ENCODE assay signal across 11 mouse cellular contexts in genomic region chr1:79626140-79626539, GRCm38 (mm10). TPM values are rescaled to one million over a fixed set of nuclear protein-coding genes. Genes with fewer than 3 reads are reported as not detected.
A peak's percentile ranks its signal among the peaks of the same experiment; 100 is the strongest.
DNase-seq lines count a peak whose midpoint lies in the region; ATAC-seq and TF ChIP-seq lines count a peak whose summit lies in the region.
"Had no signal": no experiment of that assay in that cellular context is flagged by ENCODE, and none has a peak within 500 bp of the region (broad histone marks: within the 10 kb centered on the region; RNA-seq: fewer than 3 reads in every experiment).

No protein-coding gene starts in this region.

- 61% methylated on average over 4 of the region's 4 CpGs for WGBS in kidney, embryonic 14.5 days
- WGBS in lung, adult 2 months = 53% methylated on average over 4 of the region's 4 CpGs

- H3K9ac ChIP-seq in kidney, embryonic 14.5 days (ENCODE audit: low read depth, low read length) = no peak overlapping the region
- H3K9ac ChIP-seq in ES-Bruce4 (ENCODE audit: low read depth, poor library complexity, severe bottlenecking) = no peak overlapping the region
- H3K9ac ChIP-seq: limb, embryonic 13.5 days had no signal

- TF ChIP-seq EP300 in ES-Bruce4 (IDR thresholded peaks at IDR 0.05; ENCODE audit: insufficient read depth, low read depth, low read length) = no peak

- peak; percentile 28 for DNase-seq in kidney, adult 18-20 months
- DNase-seq in adrenal gland, postnatal 36 days = peak; percentile 7 to 33
- no peak for DNase-seq in lung, adult 2 months
- DNase-seq in gastrocnemius, adult 8-10 months (ENCODE audit: low spot score in 2 of 2) = no peak

- no peak overlapping the region for H3K4me2 ChIP-seq in kidney, embryonic 14.5 days (replicated peaks; ENCODE audit: low read depth, low read length)
- H3K4me2 ChIP-seq: limb, embryonic 13.5 days had no signal

- TF ChIP-seq CTCF in ES-Bruce4 (IDR thresholded peaks at IDR 0.05; ENCODE audit: low read depth, low read length) = peak; percentile 61
- peak; percentile 47; the same call in 1 of the 2 replicates for TF ChIP-seq CTCF in lung, adult 2 months (IDR thresholded peaks at IDR 0.05; ENCODE audit: insufficient read depth, low read length)

- ATAC-seq in kidney, embryonic 14.5 days (ENCODE audit: low FRiP score, low TSS enrichment) = no peak
- no peak for ATAC-seq in granulocyte monocyte progenitor cell, adult 5-6 weeks (replicated peaks; ENCODE audit: poor library complexity, severe bottlenecking)
- no peak for ATAC-seq in erythroid progenitor cell, adult 5-6 weeks (replicated peaks; ENCODE audit: low FRiP score, poor library complexity, severe bottlenecking)
- ATAC-seq: activated CD4-positive, CD25-positive, alpha-beta regulatory T cell, adult 4 months had no signal

- H3K4me3 ChIP-seq in kidney, embryonic 14.5 days (ENCODE audit: low read length) = no peak overlapping the region
- H3K4me3 ChIP-seq in ES-Bruce4 (ENCODE audit: low read depth, low read length) = no peak overlapping the region
- H3K4me3 ChIP-seq in lung, adult 2 months (replicated peaks; ENCODE audit: extremely low read depth, low read depth, low read length) = no peak overlapping the region
- H3K4me3 ChIP-seq: limb, embryonic 13.5 days; myocyte had no signal

- no peaks in the 10 kb centered on the region for H3K9me3 ChIP-seq in kidney, embryonic 14.5 days (ENCODE audit: control insufficient read depth, low read length)
- H3K9me3 ChIP-seq in ES-Bruce4 (replicated peaks; ENCODE audit: control insufficient read depth, insufficient read depth, low read length, poor library complexity, severe bottlenecking) = no peaks in the 10 kb centered on the region
- H3K9me3 ChIP-seq: limb, embryonic 13.5 days had no signal

- H3K27me3 ChIP-seq in kidney, embryonic 14.5 days (ENCODE audit: control insufficient read depth, insufficient read depth, low read length) = no peaks in the 10 kb centered on the region
- H3K27me3 ChIP-seq in ES-Bruce4 (ENCODE audit: control insufficient read depth, insufficient read depth, low read length, poor library complexity, severe bottlenecking) = no peaks in the 10 kb centered on the region
- H3K27me3 ChIP-seq: limb, embryonic 13.5 days had no signal

- no peak overlapping the region for H3K27ac ChIP-seq in kidney, embryonic 14.5 days (ENCODE audit: low read depth, low read length)
- H3K27ac ChIP-seq in ES-Bruce4 (ENCODE audit: insufficient read depth, low read length) = no peak overlapping the region
- H3K27ac ChIP-seq: limb, embryonic 13.5 days had no signal

- H3K36me3 ChIP-seq in kidney, embryonic 14.5 days (ENCODE audit: control insufficient read depth, insufficient read depth, low read length) = 0 out of 2 replicates have a peak, but pooled peaks cover 2% of the 10 kb centered on the region
- H3K36me3 ChIP-seq in ES-Bruce4 (ENCODE audit: control insufficient read depth, insufficient read depth, low read length, poor library complexity, severe bottlenecking) = no peaks in the 10 kb centered on the region; the same call in 1 of the 2 replicates

- TF ChIP-seq POLR2A in ES-Bruce4 (IDR thresholded peaks at IDR 0.05; ENCODE audit: insufficient read depth, low read length) = no peak
- no peak for TF ChIP-seq POLR2A in lung, adult 2 months (IDR thresholded peaks at IDR 0.05; ENCODE audit: borderline replicate concordance, extremely low read depth, low read depth, low read length)

- no peaks in the 10 kb centered on the region for H3K4me1 ChIP-seq in kidney, embryonic 14.5 days (ENCODE audit: control insufficient read depth, insufficient read depth, low read length)
- H3K4me1 ChIP-seq in ES-Bruce4 (ENCODE audit: control insufficient read depth, insufficient read depth, low read length) = no peaks in the 10 kb centered on the region
- H3K4me1 ChIP-seq in lung, adult 2 months (ENCODE audit: control insufficient read depth, insufficient read depth, low read length) = no peaks in the 10 kb centered on the region
- H3K4me1 ChIP-seq: limb, embryonic 13.5 days had no signal

RNA-seq across cellular contexts. Expression of gene Ap1s3, which starts 45.6 kb away (rescaled TPM):
- polyA plus RNA-seq in kidney, embryonic 14.5 days (2014; fragmentation: Nextera tagmentation; extraction: Ambion mirVana) = 0.92 and 2.0 TPM in 2 replicates
- polyA plus RNA-seq in ES-Bruce4 (2011; ENCODE audit: insufficient read depth, insufficient read length, low read depth, missing spikeins) = 26.8 and 32.6 TPM in 2 replicates
- 1 to 10 TPM in 1 of 2 experiments, under 1 TPM in 1; 0.26 to 1.1 TPM for total RNA-seq in adrenal gland, postnatal 36 days (2021)
- polyA plus RNA-seq in lung, adult 2 months (2012; rRNA removed) = 36.1 and 40.0 TPM in 2 replicates
- total RNA-seq in granulocyte monocyte progenitor cell, adult 5-6 weeks (2014; fragmentation: Nextera tagmentation) = 8.8 and 11.3 TPM in 2 replicates
- total RNA-seq in granulocyte monocyte progenitor cell, adult 5-6 weeks (2017) = 1.9 and 2.3 TPM in 2 replicates
- total RNA-seq in gastrocnemius, adult 8-10 months (2022) = not detected
- 6.8 and 10.1 TPM in 2 replicates for total RNA-seq in erythroid progenitor cell, adult 5-6 weeks (2015; ENCODE audit: low replicate concordance)
- total RNA-seq in erythroid progenitor cell, adult 5-6 weeks (2017; ENCODE audit: low replicate concordance) = 2.1 TPM in 1 of 2 replicates, not detected in the other

Comparison
In these comparisons a context has a peak if more than half of its experiments do, and no peak if none do; other contexts are left out.
1. DNase-seq: peak in kidney, adult 18-20 months (single experiment) and adrenal gland, postnatal 36 days (2 of 2); none in lung, adult 2 months (single experiment) and gastrocnemius, adult 8-10 months (0 of 2).